Mouse (Mus musculus) midbrain, postnatal 0 days (tissue): Measurements from ENCODE around the gene Mgat5. TPM values are rescaled to one million over a fixed set of nuclear protein-coding genes. Genes with fewer than 3 reads are reported as not detected.
A peak's percentile ranks its signal among the peaks of the same experiment; 100 is the strongest.

Experiments
- ATAC-seq: fragments of 200-750 bp; cut with Nextera tagmentation; 2 replicates; pipeline ENCODE4 v1.8.0; 2017; ENCODE audit warnings: moderate number of reproducible peaks, mild to moderate bottlenecking, moderate TSS enrichment, moderate library complexity; ENCODE audit not compliant: low FRiP score
- DNase-seq: peaks from one replicate; pipeline ENCODE4 v3.0.0-alpha.2; 2015; ENCODE audit warnings: low spot score
- H3K27ac ChIP-seq: fragments of 300-500 bp; sonication (generic); 2 replicates; pipeline ENCODE4 v1.5.1; 2014; ENCODE audit warnings: low read depth, mild to moderate bottlenecking, low read length, mixed read lengths
- H3K27me3 ChIP-seq: fragments of 300-500 bp; sonication (generic); 2 replicates; pipeline ENCODE4 v1.6.1; 2014; ENCODE audit warnings: low read length, control low read depth, mixed read lengths; ENCODE audit not compliant: insufficient read depth
- H3K36me3 ChIP-seq: fragments of 300-500 bp; sonication (generic); 2 replicates; pipeline ENCODE4 v1.6.1; 2014; ENCODE audit warnings: low read length, control low read depth, mixed read lengths; ENCODE audit not compliant: insufficient read depth
- H3K4me1 ChIP-seq: fragments of 300-500 bp; sonication (generic); 2 replicates; pipeline ENCODE4 v1.6.1; 2014; ENCODE audit warnings: mild to moderate bottlenecking, control low read depth, antibody characterized with exemption, low read length, mixed read lengths; ENCODE audit not compliant: insufficient read depth
- H3K4me2 ChIP-seq: fragments of 300-500 bp; sonication (generic); 2 replicates; pipeline ENCODE4 v1.6.1; 2014; ENCODE audit warnings: low read depth, mild to moderate bottlenecking, low read length, mixed read lengths; ENCODE audit not compliant: poor library complexity, severe bottlenecking
- H3K4me3 ChIP-seq: fragments of 300-500 bp; sonication (generic); 2 replicates; pipeline ENCODE4 v1.5.1; 2014; ENCODE audit warnings: low read depth, mild to moderate bottlenecking, low read length, moderate library complexity
- H3K9ac ChIP-seq: fragments of 300-500 bp; sonication (generic); replicated peaks from 2 replicates; pipeline ENCODE4 v1.6.1; 2014; ENCODE audit warnings: mild to moderate bottlenecking, low read length, moderate library complexity, mixed read lengths; ENCODE audit not compliant: poor library complexity, severe bottlenecking
- H3K9me3 ChIP-seq: fragments of 300-500 bp; sonication (generic); 2 replicates; pipeline ENCODE4 v1.6.1; 2016; ENCODE audit warnings: low read length, control low read depth
- CTCF ChIP-seq: IDR thresholded peaks from 2 replicates; pipeline ENCODE4 v1.5.1; 2016; ENCODE audit warnings: antibody characterized with exemption, mild to moderate bottlenecking
- WGBS: fragments of 180-500 bp; shearing (Covaris S2); extraction: QIAGEN DNeasy Blood & Tissue Kit; methylation state at CpG from one replicate; pipeline ENCODE4 v1.1.7; 2014; 5-methylcytosine and 5-hydroxymethylcytosine counted together
- polyA plus RNA-seq: library from polyadenylated mRNA; unstranded; fragments of >200 nt; fragmentation: Nextera tagmentation; extraction: Ambion mirVana; gene quantifications from 2 replicates; pipeline ENCODE4 v1.2.1, GENCODE M21; 2015
- total RNA-seq: library from RNA; depleted of rRNA; stranded (reverse); fragments of >200 nt; gene quantifications from 2 replicates; pipeline ENCODE4 v1.2.3, GENCODE M21; 2014

The Mgat5 gene
- total and polyA plus RNA-seq, 2 experiments from 2014 or later: 13.0 to 56.5 TPM

DNA sequence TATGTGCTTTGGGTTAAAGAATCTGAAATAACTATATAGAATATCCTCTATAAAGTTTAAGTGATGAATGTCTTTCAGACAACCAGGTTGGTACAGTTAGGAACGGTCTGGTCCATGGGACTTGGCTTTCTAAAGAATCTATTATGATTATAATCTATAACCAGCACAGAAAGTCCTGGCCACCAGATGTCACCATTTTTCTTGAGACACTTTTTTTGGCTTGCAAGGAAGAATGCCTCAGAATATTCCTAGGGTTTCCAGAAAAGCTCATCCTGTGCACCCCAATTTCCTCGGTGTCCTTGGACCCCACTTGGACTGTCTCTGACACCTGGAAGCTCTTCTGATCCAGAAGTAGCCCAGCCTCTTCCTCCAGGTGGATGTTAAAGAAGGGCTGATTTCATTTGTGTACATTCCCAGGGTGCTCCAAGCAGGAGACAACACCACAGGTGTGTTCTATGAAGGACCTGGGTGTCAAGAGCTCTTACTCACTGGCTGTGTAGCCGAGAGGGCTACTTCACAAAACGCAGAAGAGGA, 1.5 kb upstream of the Mgat5 start:
- ATAC-seq: no peak
- H3K4me2 ChIP-seq: no peak overlapping the region
- DNase-seq: peak; percentile 80
- H3K9me3 ChIP-seq: no peaks in the 10 kb centered on the region
- H3K4me1 ChIP-seq: peaks cover 5% of the 10 kb centered on the region; the same call in 1 of the 2 replicates
- WGBS: 56% methylated on average over 4 of the region's 4 CpGs
- TF ChIP-seq CTCF: peak; percentile 74
- H3K4me3 ChIP-seq: no peak overlapping the region
- H3K27me3 ChIP-seq: no peaks in the 10 kb centered on the region
- H3K9ac ChIP-seq: no peak overlapping the region
- H3K36me3 ChIP-seq: no peaks in the 10 kb centered on the region
- H3K27ac ChIP-seq: no peak overlapping the region

DNA sequence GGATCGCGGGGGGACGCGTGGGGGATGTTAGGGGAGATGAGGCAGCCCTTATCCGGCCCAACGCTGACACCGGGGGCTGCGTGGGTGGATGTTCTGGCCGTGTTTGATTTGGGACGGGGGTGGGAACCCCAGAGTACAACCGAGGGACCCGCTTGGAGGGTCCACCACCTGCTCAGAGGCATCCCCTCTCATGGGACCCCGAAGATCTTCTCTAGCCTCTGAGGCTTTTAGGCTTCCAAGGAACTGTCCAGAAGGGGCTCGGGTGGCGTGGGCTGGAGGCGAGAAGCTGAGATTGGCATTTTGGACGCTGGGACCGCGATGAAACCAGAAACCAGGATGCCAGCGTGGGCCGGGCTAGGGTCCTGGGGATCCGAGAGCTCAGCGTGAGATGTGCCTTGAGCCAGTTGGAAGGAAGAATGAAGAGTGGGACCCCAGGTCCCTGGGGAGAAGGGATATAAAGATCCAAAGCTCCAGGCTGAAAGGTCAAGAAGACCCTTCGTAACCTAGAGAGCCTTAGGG, 745 bp downstream of the Mgat5 start:
- Histone ChIP-seq H3K36me3 (no peaks in the 10 kb centered on the region), H3K9me3 (no peaks in the 10 kb centered on the region), H3K4me2 (peak overlapping the region; percentile 65), H3K27me3 (no peaks in the 10 kb centered on the region), H3K27ac (peak overlapping the region; percentile 93), H3K9ac (peak overlapping the region; percentile 86), H3K4me3 (peak overlapping the region; percentile 75), H3K4me1 (peaks cover 5% of the 10 kb centered on the region; the same call in 1 of the 2 replicates)
- ATAC-seq (no peak), DNase-seq (no peak)
- no peak for TF ChIP-seq CTCF
- under 1% methylated on average over 24 of the region's 24 CpGs for WGBS

DNA sequence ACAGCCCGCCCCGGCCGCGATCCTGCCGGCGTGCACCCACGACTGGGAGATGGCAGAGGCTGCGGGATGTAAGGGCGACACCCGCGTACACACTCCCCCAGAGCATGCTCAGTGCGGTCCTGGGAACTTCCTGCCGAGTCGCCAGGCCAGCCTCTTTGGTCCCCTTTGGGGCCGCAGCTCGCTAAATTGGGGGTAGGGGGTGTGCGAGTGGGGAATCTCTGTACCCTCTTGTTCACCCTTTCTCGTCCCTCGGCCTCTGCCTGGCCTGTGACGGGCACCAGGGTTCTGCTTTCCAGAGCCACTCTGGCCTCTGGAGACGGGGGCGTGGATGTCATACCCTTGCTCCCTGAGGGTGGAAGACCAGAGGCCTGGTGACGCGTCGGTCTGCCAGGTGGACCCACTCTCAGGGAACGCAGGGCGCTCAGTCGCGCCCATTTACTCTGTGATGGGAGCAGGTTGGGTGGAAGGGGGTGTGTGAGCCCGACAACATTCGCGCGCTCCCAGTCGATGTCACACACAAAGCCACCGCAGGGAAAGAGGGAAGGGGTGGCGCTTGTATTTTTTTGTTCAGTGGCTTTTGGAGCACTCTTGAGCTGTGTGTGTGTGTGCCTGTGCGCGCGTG, 1.3 kb downstream of the Mgat5 start:
- H3K4me2 ChIP-seq: peak overlapping the region; percentile 65
- peak overlapping the region; percentile 75 for H3K4me3 ChIP-seq
- H3K9ac ChIP-seq: peak overlapping the region; percentile 86
- DNase-seq: peak; percentile 53
- ATAC-seq: peak; percentile 45
- WGBS: 1% methylated on average over 39 of the region's 39 CpGs
- H3K36me3 ChIP-seq: no peaks in the 10 kb centered on the region
- H3K27ac ChIP-seq: peak overlapping the region; percentile 93
- H3K27me3 ChIP-seq: no peaks in the 10 kb centered on the region
- peaks cover 5% of the 10 kb centered on the region; the same call in 1 of the 2 replicates for H3K4me1 ChIP-seq
- no peak for TF ChIP-seq CTCF
- H3K9me3 ChIP-seq: no peaks in the 10 kb centered on the region

DNA sequence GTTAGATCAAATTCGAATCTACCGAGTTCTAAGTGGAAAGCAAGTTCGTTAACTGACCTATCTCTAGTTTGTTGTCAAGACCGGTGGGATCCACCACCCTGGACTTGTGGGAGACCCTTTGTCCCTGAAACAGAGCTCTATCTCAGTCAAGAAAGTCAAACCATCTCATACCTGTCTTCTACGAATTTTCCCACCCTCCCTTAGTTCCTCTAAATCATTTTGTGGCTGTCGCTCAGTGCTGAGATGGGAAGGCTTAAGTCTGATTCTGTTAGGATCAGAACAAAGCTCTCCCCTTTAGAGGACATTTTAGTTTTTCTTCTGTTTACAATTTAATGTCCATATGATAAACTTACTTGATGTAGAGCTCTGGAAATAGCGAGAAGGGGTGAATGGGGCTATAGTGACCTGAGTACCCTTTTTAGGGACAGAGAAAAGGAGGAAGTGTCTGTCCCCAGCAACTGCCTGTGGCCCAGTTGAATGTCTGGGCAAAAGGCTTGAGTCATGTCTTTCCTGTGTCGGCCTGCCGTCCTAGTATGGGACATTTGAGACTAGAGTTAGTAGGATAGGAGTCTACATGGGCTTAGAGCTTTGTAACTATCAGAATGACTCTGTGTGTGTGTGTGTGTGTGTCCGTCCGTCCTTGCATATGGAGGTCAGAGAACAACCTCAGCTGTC, 2.2 kb downstream of the Mgat5 start:
- no peaks in the 10 kb centered on the region for H3K27me3 ChIP-seq
- no peaks in the 10 kb centered on the region for H3K9me3 ChIP-seq
- H3K9ac ChIP-seq: peak overlapping the region; percentile 50; the same call in 1 of the 2 replicates
- H3K27ac ChIP-seq: peak overlapping the region; percentile 93; the same call in 1 of the 2 replicates
- no peaks in the 10 kb centered on the region for H3K36me3 ChIP-seq
- peak overlapping the region; percentile 75 for H3K4me3 ChIP-seq
- peak overlapping the region; percentile 65 for H3K4me2 ChIP-seq
- ATAC-seq: no peak
- peaks cover 5% of the 10 kb centered on the region; the same call in 1 of the 2 replicates for H3K4me1 ChIP-seq
- 54% methylated on average over 11 of the region's 11 CpGs for WGBS
- peak; percentile 24 for DNase-seq
- TF ChIP-seq CTCF: no peak

DNA sequence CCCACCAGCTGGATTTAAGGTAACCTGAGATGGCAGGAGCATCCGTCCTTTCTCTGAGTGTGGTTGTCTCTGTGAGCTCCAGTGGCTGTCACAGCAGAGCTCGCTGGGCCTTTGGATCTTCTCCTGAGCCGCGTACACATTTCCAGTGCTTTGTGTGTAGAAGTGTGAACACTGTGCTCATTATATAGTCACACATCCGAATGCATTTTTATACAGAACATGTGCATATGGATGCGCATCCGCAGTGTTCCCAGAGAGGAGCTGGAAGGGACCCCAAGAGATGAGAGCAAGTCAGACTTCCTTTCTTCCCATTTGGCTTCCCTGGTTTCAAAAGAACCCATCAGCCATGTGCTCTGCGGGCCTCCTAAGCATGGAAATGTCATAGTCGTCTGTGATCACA, 3.4 kb downstream of the Mgat5 start:
- ATAC-seq: no peak
- no peak overlapping the region for H3K4me3 ChIP-seq
- peak overlapping the region; percentile 65 for H3K4me2 ChIP-seq
- peaks cover 5% of the 10 kb centered on the region; the same call in 1 of the 2 replicates for H3K4me1 ChIP-seq
- no peaks in the 10 kb centered on the region for H3K36me3 ChIP-seq
- no peaks in the 10 kb centered on the region for H3K9me3 ChIP-seq
- H3K9ac ChIP-seq: 0 out of 2 replicates have a peak overlapping the region, but pooled peaks have one; percentile 29
- H3K27ac ChIP-seq: no peak overlapping the region
- no peaks in the 10 kb centered on the region for H3K27me3 ChIP-seq
- WGBS: 65% methylated on average over 9 of the region's 9 CpGs
- no peak for TF ChIP-seq CTCF
- no peak for DNase-seq
